In genomic region chr2:45055034-45055615, GRCm38 (mm10) we compare ENCODE assay signal across 15 mouse cellular contexts.
A peak's percentile ranks its signal among the peaks of the same experiment; 100 is the strongest.
DNase-seq lines count a peak whose midpoint lies in the region; ATAC-seq lines count a peak whose summit lies in the region.
"Had no signal": no experiment of that assay in that cellular context is flagged by ENCODE, and none has a peak within 500 bp of the region (broad histone marks: within the 10 kb centered on the region; RNA-seq: fewer than 3 reads in every experiment).

No protein-coding gene starts in this region.

- H3K9me3 ChIP-seq in forebrain, embryonic 10.5 days, result no peaks in the 10 kb centered on the region
- no peaks in the 10 kb centered on the region for H3K9me3 ChIP-seq in forebrain, embryonic 14.5 days (replicated peaks; ENCODE audit: control insufficient read depth, low read length)
- no peaks in the 10 kb centered on the region for H3K9me3 ChIP-seq in kidney, embryonic 14.5 days (ENCODE audit: control insufficient read depth, low read length)
- no peaks in the 10 kb centered on the region for H3K9me3 ChIP-seq in liver, embryonic 13.5 days (replicated peaks)
- H3K9me3 ChIP-seq: embryonic facial prominence, embryonic 13.5 days; hindbrain, embryonic 15.5 days; limb, embryonic 12.5 days; midbrain, embryonic 12.5 days had no signal

- H3K4me2 ChIP-seq in forebrain, embryonic 14.5 days (ENCODE audit: low read length), result no peak overlapping the region
- no peak overlapping the region for H3K4me2 ChIP-seq in kidney, embryonic 14.5 days (replicated peaks; ENCODE audit: low read depth, low read length)
- peak overlapping the region; percentile 64 for H3K4me2 ChIP-seq in liver, embryonic 13.5 days
- H3K4me2 ChIP-seq: embryonic facial prominence, embryonic 13.5 days; hindbrain, embryonic 15.5 days; limb, embryonic 12.5 days; midbrain, embryonic 12.5 days had no signal

- peaks cover 67% of the 10 kb centered on the region for H3K4me1 ChIP-seq in forebrain, embryonic 10.5 days
- peaks cover 30% of the 10 kb centered on the region for H3K4me1 ChIP-seq in forebrain, embryonic 14.5 days (ENCODE audit: control insufficient read depth, insufficient read depth, low read length)
- peaks cover 24% of the 10 kb centered on the region for H3K4me1 ChIP-seq in kidney, embryonic 14.5 days (ENCODE audit: control insufficient read depth, insufficient read depth, low read length)
- peaks cover 85% of the 10 kb centered on the region for H3K4me1 ChIP-seq in liver, embryonic 13.5 days (replicated peaks)

- no peak overlapping the region for H3K9ac ChIP-seq in forebrain, embryonic 14.5 days (ENCODE audit: low read length)
- H3K9ac ChIP-seq in kidney, embryonic 14.5 days (ENCODE audit: low read depth, low read length), result no peak overlapping the region
- peak overlapping the region; percentile 68 for H3K9ac ChIP-seq in liver, embryonic 13.5 days
- H3K9ac ChIP-seq: embryonic facial prominence, embryonic 13.5 days; hindbrain, embryonic 15.5 days; limb, embryonic 12.5 days; midbrain, embryonic 12.5 days had no signal

- peak overlapping the region; percentile 51; the same call in 1 of the 2 replicates for H3K27ac ChIP-seq in forebrain, embryonic 10.5 days
- no peak overlapping the region for H3K27ac ChIP-seq in forebrain, embryonic 14.5 days (ENCODE audit: low read depth, low read length)
- H3K27ac ChIP-seq in kidney, embryonic 14.5 days (ENCODE audit: low read depth, low read length), result peak overlapping the region; percentile 10; the same call in 1 of the 2 replicates
- peak overlapping the region; percentile 95 for H3K27ac ChIP-seq in liver, embryonic 13.5 days
- H3K27ac ChIP-seq: embryonic facial prominence, embryonic 13.5 days; hindbrain, embryonic 15.5 days; limb, embryonic 12.5 days had no signal

- 84% methylated on average over 8 of the region's 8 CpGs for WGBS in forebrain, embryonic 10.5 days
- 72% methylated on average over 8 of the region's 8 CpGs for WGBS in forebrain, embryonic 14.5 days
- 48% methylated on average over 8 of the region's 8 CpGs for WGBS in kidney, embryonic 14.5 days
- WGBS in liver, embryonic 13.5 days (ENCODE audit: insufficient replicate concordance), result 28% methylated on average over 8 of the region's 8 CpGs

- no peaks in the 10 kb centered on the region for H3K36me3 ChIP-seq in forebrain, embryonic 10.5 days (replicated peaks)
- H3K36me3 ChIP-seq in forebrain, embryonic 14.5 days (ENCODE audit: control insufficient read depth, insufficient read depth, low read length), result 0 out of 2 replicates have a peak, but pooled peaks cover 3% of the 10 kb centered on the region
- H3K36me3 ChIP-seq in kidney, embryonic 14.5 days (ENCODE audit: control insufficient read depth, insufficient read depth, low read length), result no peaks in the 10 kb centered on the region; the same call in 1 of the 2 replicates
- peaks cover 6% of the 10 kb centered on the region; the same call in 1 of the 2 replicates for H3K36me3 ChIP-seq in liver, embryonic 13.5 days
- H3K36me3 ChIP-seq: embryonic facial prominence, embryonic 13.5 days; hindbrain, embryonic 15.5 days; limb, embryonic 12.5 days; midbrain, embryonic 12.5 days had no signal

- no peak for DNase-seq in forebrain, embryonic 10.5 days (ENCODE audit: extremely low spot score, low spot score)
- DNase-seq in forebrain, embryonic 14.5 days (ENCODE audit: low spot score), result no peak
- no peak for DNase-seq in kidney, postnatal 14 days
- DNase-seq in liver, embryonic 13.5 days, result no peak
- DNase-seq in cerebellum, adult 9-11 months, result no peak
- DNase-seq in thymus, postnatal 25 days, result no peak
- DNase-seq: cerebellum, postnatal 10 days; gastrocnemius, postnatal 25 days; right cerebral cortex, adult 18-20 months had no signal

- no peak overlapping the region for H3K4me3 ChIP-seq in forebrain, embryonic 10.5 days
- H3K4me3 ChIP-seq in forebrain, embryonic 14.5 days (ENCODE audit: low read depth, low read length), result no peak overlapping the region
- H3K4me3 ChIP-seq in kidney, embryonic 14.5 days (ENCODE audit: low read length), result no peak overlapping the region
- peak overlapping the region; percentile 16 for H3K4me3 ChIP-seq in liver, embryonic 13.5 days (replicated peaks)
- H3K4me3 ChIP-seq: embryonic facial prominence, embryonic 13.5 days; hindbrain, embryonic 15.5 days; limb, embryonic 12.5 days; midbrain, embryonic 12.5 days had no signal

- ATAC-seq in forebrain, embryonic 14.5 days, result no peak
- ATAC-seq in kidney, embryonic 14.5 days (ENCODE audit: low FRiP score, low TSS enrichment), result no peak
- ATAC-seq in erythroblast, adult 5-6 weeks (replicated peaks; ENCODE audit: low FRiP score, poor library complexity, severe bottlenecking), result 0 out of 2 replicates have a peak, but pooled peaks have one; percentile 31
- ATAC-seq in liver, embryonic 13.5 days (ENCODE audit: low read depth), result peak; percentile 67

- H3K27me3 ChIP-seq in forebrain, embryonic 10.5 days (ENCODE audit: poor library complexity, severe bottlenecking), result no peaks in the 10 kb centered on the region
- no peaks in the 10 kb centered on the region for H3K27me3 ChIP-seq in forebrain, embryonic 14.5 days (replicated peaks; ENCODE audit: control insufficient read depth, insufficient read depth, low read length)
- no peaks in the 10 kb centered on the region for H3K27me3 ChIP-seq in kidney, embryonic 14.5 days (ENCODE audit: control insufficient read depth, insufficient read depth, low read length)
- H3K27me3 ChIP-seq in liver, embryonic 13.5 days, result no peaks in the 10 kb centered on the region
- H3K27me3 ChIP-seq: embryonic facial prominence, embryonic 13.5 days; hindbrain, embryonic 15.5 days; midbrain, embryonic 12.5 days had no signal

Comparison
In these comparisons a context has a peak if more than half of its experiments do, and no peak if none do; other contexts are left out.
1. ATAC-seq: peak in erythroblast, adult 5-6 weeks (single experiment) and liver, embryonic 13.5 days (single experiment); none in forebrain, embryonic 14.5 days (single experiment) and kidney, embryonic 14.5 days (single experiment).